Mouse (Mus musculus): Measurements from ENCODE around the gene Rprml.

- TF ChIP-seq NRF1 (IDR thresholded peaks at IDR 0.05; ENCODE audit: insufficient read depth, low read depth, low read length, poor library complexity, severe bottlenecking), result no peak
- TF ChIP-seq CTCF (IDR thresholded peaks at IDR 0.05 in 2 of 3, conservative IDR thresholded peaks at IDR 0.05 in 1 of 3; ENCODE audit: control insufficient read depth in 1 of 3, insufficient read depth in 1 of 3, low read depth in 2 of 3, low read length in 3 of 3, poor library complexity in 1 of 3, severe bottlenecking in 1 of 3), result no peak
- no peak for TF ChIP-seq MEF2A (IDR thresholded peaks at IDR 0.05; ENCODE audit: extremely low read depth, insufficient replicate concordance, low read depth, low read length, poor library complexity, severe bottlenecking)
- no peak for TF ChIP-seq KAT2A (conservative IDR thresholded peaks at IDR 0.05; ENCODE audit: low read depth, low read length)
- TF ChIP-seq EP300 (IDR thresholded peaks at IDR 0.05; ENCODE audit: low read depth in 1 of 2, low read length in 2 of 2), result no peak
- TF ChIP-seq E2F4 (IDR thresholded peaks at IDR 0.05; ENCODE audit: borderline replicate concordance, low read depth, low read length), result no peak
Observed at GRCm38 (mm10) chr11:103627453-103627852, 21.9 kb upstream of the Rprml start.

Data from MEL (cell line).